Mouse (Mus musculus) T-helper 2 cell (primary cell): Measurements from ENCODE around the gene Zdhhc13.

Experiments
- in situ Hi-C: fragments of 300-600 bp; cut with MboI, MseI; formaldehyde crosslinking; loops from one replicate; pipeline ENCODE4 v1.15.1; 2025; ENCODE audit warnings: high pct_unique_total_duplicates

Gene Zdhhc13

DNA sequence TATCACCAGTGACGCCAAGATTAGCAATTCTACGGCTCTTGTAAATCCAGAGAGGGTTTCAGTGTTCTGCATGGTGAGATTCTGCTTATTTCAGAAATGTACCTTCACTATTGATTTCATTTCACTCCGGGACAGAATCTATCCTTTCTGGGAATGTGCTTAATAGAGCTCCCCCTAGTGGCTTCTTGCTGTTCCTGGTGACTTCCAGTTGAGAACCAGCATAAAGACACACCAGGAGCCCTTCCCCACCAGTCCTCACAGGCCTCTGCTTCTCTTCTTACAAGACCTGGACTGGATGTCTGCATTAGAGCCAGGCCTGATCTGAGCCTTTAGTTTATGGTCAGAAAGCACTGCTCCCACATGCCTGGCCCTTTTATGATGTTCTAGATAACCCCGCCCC is 87.7 kb downstream of the Zdhhc13 start:
- in situ Hi-C loops, result loop anchor here (10.0 kb wide), 1 partner anchor 62 kb away; no protein-coding TSS in a partner anchor
